Mouse (Mus musculus) cortical plate, adult 2 months (tissue): Measurements from ENCODE around the gene Inpp5a.

Source experiments
- CTCF ChIP-seq: fragments of 200-500 bp; IDR thresholded peaks from 2 replicates; pipeline ENCODE4 v1.5.1; 2011; ENCODE audit warnings: mild to moderate bottlenecking, control low read depth, low read length; ENCODE audit not compliant: insufficient read depth; ENCODE audit errors: extremely low read depth
- POLR2A ChIP-seq: fragments of 200-500 bp; IDR thresholded peaks from 2 replicates; pipeline ENCODE4 v1.6.1; 2011; ENCODE audit warnings: mild to moderate bottlenecking, low read length, control low read depth; ENCODE audit not compliant: insufficient read depth; ENCODE audit errors: extremely low read depth

DNA sequence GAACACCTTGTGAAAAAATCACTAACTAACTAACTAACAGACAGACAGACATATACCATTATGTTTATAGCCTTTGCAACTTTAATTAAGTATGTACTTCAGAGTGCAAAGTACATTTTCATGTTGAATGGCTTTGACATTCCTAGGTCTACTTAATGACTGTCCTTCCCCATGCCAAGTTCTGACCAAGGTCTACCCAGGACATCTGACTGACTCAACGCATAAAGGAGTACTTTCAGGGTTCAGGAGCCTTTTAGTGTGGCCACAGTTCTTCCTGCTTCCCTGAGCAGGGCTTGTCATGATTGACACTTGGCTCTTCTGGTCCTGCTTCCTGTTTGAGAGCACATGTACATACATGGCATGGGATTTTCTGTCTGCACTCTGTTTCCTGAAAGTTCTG lies 64.3 kb downstream of the Inpp5a start:
- TF ChIP-seq CTCF, result no peak
- TF ChIP-seq POLR2A, result no peak
